Mouse (Mus musculus): ENCODE measurements around the gene Pdpr. TPM values are rescaled to one million over a fixed set of nuclear protein-coding genes. Genes with fewer than 3 reads are reported as not detected.
A peak's percentile ranks its signal among the peaks of the same experiment; 100 is the strongest.
"Not testable (repeated sequence)": the region's sequence is repeated elsewhere in the genome, so short reads cannot be mapped to it uniquely, and the experiment has no call there.

Pdpr gene
- polyA plus RNA-seq (2012; rRNA removed): 11.2 and 14.7 TPM in 2 replicates

DNA sequence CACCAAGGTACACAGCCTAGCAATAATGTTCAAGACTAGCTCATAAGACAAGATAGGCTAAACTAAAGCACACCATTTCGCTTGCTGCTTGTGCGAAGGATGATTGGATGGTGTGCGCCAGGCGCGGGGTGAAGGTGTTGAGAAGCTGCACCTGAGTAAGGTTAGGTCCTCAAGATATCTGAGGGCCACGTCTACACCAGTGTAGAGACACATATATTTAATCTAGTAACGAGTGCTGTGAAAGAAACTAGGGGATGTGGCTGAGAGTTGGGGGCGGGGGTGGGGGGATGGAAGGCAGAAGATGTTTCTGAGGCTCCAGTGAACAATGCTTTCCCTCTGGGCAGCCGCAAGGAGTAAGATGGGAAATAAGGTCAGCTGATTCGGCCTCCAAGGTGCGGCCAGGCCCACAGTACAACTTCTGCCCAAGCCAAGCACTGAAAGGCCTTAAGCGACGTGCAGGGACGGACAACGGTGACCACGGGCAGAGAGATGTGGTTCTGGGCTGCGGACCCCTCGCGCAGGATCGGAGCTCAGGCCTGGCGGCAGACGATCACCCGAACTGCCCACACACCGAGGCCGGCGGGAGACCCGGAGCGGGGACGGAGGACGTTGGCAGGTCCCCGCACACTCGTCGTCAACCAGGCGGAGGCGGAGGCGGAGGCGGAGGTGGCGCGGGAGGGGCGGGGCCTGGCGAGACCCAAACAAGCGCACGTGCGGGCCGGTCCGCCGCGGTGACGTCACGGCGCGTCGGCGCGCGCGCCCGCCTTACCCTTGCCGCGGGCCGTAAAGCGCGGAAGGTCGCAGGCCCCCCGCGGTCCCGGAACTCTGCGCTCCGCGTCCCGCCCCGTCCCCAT, at the start of gene Pdpr:
Gene Pdpr (plus strand): TSS at position 766 of the 854 bp plus-strand sequence.
- DNase-seq (ENCODE audit: low spot score): peak; percentile 87

DNA sequence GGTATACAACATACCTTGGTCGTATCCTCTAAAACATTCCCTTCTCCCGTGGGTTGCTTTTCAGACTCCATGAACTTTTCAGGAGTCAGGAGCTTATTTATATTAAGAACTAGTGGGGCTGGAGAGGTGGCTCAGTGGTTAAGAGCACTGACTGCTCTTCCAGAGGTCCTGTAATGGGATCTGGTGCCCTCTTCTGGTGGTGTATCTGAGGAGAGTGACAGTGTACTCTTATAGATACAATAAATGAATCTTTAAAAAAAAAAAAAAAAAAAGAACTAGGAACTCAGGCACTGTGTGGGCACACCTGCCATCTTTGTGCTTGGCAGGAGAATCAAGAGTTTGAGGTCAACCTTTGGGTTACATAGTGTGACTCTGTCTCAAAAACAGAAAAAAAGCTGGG, 45.7 kb upstream of the Pdpr start:
- DNase-seq (ENCODE audit: low spot score): no peak

DNA sequence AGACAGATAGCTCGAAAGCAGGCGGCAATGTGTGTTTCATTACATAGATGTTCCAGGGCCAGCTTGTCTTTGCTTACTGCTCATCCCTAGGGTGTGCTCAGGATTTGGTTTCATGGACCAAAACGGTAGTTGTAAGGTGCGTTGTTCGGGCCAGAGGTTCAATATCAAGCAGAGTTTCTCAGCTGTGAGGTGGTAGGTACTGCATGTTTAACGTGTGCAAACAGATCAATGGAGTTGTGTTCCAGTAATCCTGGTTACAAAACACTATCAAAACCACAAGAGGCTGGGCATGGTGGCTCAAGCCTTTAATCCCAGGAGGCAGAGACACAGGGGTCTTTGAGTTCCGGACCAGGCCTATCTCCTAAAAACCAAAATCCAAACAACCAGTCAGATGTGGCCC, 45.3 kb upstream of the Pdpr start:
- DNase-seq (ENCODE audit: low spot score): no peak

DNA sequence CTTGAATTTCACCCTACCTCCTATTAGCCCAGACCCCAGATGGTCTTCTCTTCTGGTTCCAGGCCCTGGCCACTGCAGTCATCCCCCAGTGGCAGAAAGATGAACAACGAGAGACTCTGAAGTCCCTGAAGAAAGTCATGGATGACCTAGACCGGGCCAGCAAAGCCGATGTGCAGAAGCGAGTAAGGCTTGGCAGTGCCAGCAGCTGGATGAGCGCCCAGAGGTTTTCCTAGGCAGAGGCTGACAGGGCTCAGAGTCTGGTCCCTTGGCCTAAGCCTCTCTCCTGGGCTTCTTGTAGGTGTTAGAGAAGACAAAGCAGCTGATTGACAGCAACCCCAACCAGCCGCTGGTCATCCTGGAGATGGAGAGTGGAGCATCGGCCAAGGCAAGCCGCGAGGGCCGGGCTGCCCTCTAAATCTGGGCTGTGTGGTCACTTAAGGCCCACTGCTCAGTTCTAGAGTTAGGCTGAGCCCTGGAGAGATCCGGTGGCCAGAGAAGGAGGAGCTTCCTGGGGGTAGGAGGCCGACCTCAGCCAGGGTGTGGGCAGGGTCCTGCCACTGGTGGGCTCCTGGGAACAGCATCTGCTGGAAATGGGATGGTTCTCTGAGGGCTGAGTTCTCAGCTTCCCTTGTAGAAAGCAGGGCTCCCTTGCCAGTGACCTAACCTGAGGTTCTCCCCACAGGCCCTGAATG, 40.5 kb upstream of the Pdpr start:
- no peak for DNase-seq (ENCODE audit: low spot score)

GRCm38 (mm10) chr8:111055031-111055634, 39.3 kb upstream of the Pdpr start:
- DNase-seq (ENCODE audit: low spot score): no peak

- no peak for DNase-seq (ENCODE audit: low spot score)
Measured at GRCm38 (mm10) chr8:111055661-111056060, 38.8 kb upstream of the Pdpr start.

GRCm38 (mm10) chr8:111056158-111056663, 38.2 kb upstream of the Pdpr start, which contains the start of gene Exosc6:
Gene Exosc6 (plus strand): TSS chr8:111056339.
- peak; percentile 88 for DNase-seq (ENCODE audit: low spot score)

DNA sequence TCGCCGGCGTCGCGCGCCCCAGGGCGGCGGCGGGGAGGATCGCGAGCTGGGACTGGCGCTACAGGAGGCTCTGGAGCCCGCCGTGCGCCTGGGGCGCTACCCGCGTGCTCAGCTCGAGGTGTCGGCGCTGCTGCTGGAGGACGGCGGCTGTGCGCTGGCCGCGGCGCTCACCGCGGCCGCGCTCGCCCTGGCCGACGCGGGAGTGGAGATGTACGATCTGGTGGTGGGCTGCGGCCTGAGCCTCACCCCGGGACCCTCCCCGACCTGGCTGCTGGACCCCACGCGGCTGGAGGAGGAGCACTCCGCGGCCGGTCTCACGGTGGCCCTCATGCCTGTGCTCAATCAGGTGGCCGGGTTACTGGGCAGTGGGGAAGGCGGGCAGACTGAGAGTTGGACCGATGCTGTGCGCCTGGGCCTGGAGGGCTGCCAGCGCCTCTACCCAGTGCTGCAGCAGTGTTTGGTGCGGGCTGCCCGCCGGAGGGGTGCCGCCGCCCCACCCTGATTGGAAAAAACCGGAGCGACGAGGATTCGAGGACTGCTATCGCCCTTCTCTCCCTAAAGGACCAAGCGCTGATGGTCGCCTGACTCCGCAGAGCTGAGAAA, 37.6 kb upstream of the Pdpr start:
- peak; percentile 42 for DNase-seq (ENCODE audit: low spot score)

- no peak for DNase-seq (ENCODE audit: low spot score)
Measured at GRCm38 (mm10) chr8:111058946-111059572, 35.4 kb upstream of the Pdpr start.

DNA sequence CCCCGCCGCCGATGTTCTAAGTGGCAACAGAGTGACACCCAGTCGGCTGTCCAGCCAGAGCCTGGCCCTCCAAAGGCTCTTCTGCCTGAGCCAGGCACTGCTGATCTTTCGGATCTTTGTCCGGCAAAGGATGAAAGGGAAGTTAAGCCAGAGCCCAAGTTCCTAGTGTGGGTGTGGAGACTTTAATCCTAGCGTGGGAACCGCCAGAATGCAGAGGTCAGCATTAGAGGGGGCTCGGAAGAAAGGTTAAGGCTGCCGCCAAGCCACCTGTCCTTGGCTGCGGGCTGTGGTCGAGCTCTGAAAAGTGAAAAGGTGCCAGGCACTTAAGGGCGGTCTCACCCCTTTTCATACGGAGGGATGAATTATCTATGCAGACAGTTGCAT, 32.8 kb upstream of the Pdpr start:
- no peak for DNase-seq (ENCODE audit: low spot score)

- DNase-seq (ENCODE audit: low spot score): peak; percentile 59
Measured at GRCm38 (mm10) chr8:111062072-111062757, 32.2 kb upstream of the Pdpr start.

DNA sequence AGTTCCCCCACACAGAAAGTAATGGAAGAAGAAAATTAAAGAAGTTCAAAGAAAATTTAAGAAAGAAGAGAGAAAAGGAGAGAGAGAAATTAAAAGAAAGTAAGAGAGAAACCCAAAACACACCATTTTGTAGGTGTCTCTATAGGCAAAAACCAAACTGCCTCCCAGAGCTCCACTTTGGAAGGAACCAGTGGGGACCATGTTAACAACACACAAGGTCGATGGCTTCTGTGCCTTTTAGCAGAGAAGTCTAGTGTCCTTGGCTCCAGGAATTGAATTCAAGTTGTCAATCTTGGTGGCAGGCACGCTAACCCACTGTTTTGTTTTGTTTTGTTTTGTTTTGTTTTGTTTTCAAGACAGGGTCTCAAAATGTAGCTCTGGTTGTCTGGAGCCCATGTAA, 31.5 kb upstream of the Pdpr start:
- no peak for DNase-seq (ENCODE audit: low spot score)

- no peak for DNase-seq (ENCODE audit: low spot score)
Measured at GRCm38 (mm10) chr8:111066308-111066707, 28.1 kb upstream of the Pdpr start.

GRCm38 (mm10) chr8:111067439-111067838, 27.0 kb upstream of the Pdpr start:
- DNase-seq (ENCODE audit: low spot score): no peak

GRCm38 (mm10) chr8:111068660-111069059, 25.8 kb upstream of the Pdpr start:
- not testable (repeated sequence) for DNase-seq (ENCODE audit: low spot score)

DNA sequence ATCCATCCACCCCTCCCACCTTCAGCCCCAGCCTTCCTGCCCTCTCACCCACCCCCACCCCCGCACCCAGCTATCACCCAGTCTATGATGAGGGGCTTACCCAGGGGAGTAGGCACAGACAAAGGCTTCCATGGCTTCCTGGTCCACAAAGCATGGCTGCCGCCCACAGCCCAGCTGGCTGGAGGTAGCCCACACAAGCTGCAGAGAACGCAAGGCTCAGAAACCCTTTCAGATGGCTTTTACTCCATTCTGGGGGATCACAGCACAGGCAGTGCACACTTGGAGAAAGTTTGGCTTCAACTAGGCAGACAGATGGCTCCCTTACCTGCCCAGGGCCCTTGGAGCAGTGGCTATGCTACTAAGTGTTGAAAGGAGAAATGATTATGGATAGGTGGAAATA, 18.5 kb upstream of the Pdpr start:
- no peak for DNase-seq (ENCODE audit: low spot score)

GRCm38 (mm10) chr8:111079461-111079860, 15.0 kb upstream of the Pdpr start:
- DNase-seq (ENCODE audit: low spot score): no peak

GRCm38 (mm10) chr8:111079861-111080271, 14.6 kb upstream of the Pdpr start:
- DNase-seq (ENCODE audit: low spot score): no peak

GRCm38 (mm10) chr8:111081580-111082258, 12.7 kb upstream of the Pdpr start:
- no peak for DNase-seq (ENCODE audit: low spot score)

DNA sequence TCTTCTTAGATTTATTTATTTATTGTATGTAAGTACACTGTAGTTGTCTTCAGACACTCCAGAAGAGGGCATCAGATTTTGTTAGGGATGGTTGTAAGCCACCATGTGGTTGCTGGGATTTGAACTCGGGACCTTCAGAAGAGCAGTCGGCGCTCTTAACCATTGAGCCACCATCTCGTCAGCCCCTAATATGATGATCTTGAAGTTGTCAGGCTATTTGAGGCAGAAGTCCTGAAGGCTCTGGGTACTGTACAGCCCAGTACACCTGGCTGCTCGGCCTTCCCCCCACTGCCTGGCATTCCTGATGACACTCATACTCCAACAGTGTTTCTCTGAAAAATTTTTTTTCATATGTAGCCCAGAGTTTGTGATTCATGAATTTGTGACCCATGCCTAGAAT, 10.5 kb upstream of the Pdpr start:
- DNase-seq (ENCODE audit: low spot score): not testable (repeated sequence)
